Mouse (Mus musculus) spleen, adult 2 months (tissue): ENCODE measurements around the gene Aldh1l1.

Source experiments
- CTCF ChIP-seq: fragments of 200-500 bp; IDR thresholded peaks from 2 replicates; pipeline ENCODE4 v1.5.1; 2011; ENCODE audit warnings: mild to moderate bottlenecking, inconsistent platforms; ENCODE audit not compliant: insufficient read depth, insufficient read length, insufficient replicate concordance; ENCODE audit errors: extremely low read depth
- POLR2A ChIP-seq: fragments of 200-500 bp; IDR thresholded peaks from 2 replicates; pipeline ENCODE4 v1.6.1; 2011; ENCODE audit warnings: low read depth, low read length, inconsistent platforms

DNA sequence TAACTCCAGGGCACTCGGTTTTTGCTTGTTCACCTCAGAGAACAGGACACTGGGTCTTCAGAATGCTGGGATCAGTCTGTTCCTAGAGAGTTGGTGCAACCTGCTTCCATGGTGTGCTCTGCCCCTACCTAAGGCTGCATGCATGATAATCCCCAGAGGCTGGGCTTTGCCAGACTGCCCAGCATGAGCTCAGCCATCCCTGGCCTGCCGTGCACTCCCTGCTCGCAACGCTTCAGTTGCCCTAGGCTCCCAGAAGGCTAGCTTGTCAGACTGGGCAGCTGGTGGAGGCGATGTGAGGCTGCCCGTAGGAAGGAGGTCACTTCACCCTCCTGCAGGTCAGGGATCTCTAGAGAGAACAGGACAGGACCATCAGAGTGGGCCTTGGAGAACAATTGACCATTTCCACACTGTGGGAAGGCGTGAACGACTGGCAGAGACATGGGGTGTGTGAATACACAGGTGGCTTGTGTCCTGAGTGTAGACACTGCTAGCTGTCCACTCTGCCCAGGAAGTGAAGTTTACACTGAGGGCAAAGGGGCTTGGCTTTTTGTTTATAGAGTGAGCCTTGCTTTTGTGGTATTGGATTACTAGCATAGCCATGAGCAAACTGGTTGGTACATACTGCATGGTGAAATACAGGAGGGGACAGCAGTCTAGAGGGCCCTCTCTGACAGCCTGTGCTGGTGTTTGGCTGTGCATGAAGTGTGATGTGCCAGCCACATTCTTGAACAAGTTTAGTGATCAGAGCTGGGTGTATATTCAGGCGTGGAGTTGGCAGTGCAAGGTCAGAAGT lies 134.8 kb downstream of the Aldh1l1 start:
- no peak for TF ChIP-seq POLR2A
- TF ChIP-seq CTCF: no peak
